Mouse (Mus musculus): ENCODE results near the gene Mtfmt.

- TF ChIP-seq GATA1 (IDR thresholded peaks at IDR 0.05; ENCODE audit: borderline replicate concordance, low read length) (no peak), FLI1 (IDR thresholded peaks at IDR 0.05; ENCODE audit: low read length) (no peak)
Observed at GRCm38 (mm10) chr9:65458975-65459374, 23.4 kb downstream of the Mtfmt start.
